Mouse (Mus musculus) bone marrow macrophage, adult 2 months (primary cell): ENCODE measurements around the gene Ostn.

Experiments
- CTCF ChIP-seq: IDR thresholded peaks from 2 replicates; pipeline ENCODE4 v1.5.1; 2012; ENCODE audit warnings: low read depth, mild to moderate bottlenecking, low read length, moderate library complexity
- POLR2A ChIP-seq: IDR thresholded peaks from 2 replicates; pipeline ENCODE4 v1.6.1; 2012; ENCODE audit warnings: mild to moderate bottlenecking, low read depth, low read length, borderline replicate concordance

DNA sequence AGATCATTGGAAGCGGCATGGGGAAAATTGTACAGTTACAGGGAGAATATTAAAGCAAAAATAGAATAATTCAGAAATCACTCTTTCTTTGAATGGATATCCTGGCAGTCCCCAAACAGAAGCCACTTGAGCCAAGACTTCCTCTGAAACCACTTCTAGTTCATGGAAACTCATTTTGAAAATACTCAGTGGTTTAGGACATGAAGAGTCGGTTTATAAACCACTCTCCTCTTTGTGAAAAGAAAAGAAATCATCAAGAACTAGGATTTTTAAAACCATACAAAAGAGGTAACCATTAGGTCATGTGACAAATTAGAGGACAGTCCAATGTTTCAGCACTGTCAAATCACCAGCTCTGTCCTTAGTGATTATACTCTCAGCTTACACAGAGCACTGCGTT, 19.9 kb upstream of the Ostn start:
- no peak for TF ChIP-seq CTCF
- no peak for TF ChIP-seq POLR2A
